Mouse (Mus musculus): Measurements from ENCODE around the gene Lcor. TPM values are rescaled to one million over a fixed set of nuclear protein-coding genes. Genes with fewer than 3 reads are reported as not detected.
A peak's percentile ranks its signal among the peaks of the same experiment; 100 is the strongest.

Lcor gene
- 28.4 and 30.4 TPM in 2 replicates for polyA plus RNA-seq (2015; fragmentation: Nextera tagmentation; extraction: Ambion mirVana)

DNA sequence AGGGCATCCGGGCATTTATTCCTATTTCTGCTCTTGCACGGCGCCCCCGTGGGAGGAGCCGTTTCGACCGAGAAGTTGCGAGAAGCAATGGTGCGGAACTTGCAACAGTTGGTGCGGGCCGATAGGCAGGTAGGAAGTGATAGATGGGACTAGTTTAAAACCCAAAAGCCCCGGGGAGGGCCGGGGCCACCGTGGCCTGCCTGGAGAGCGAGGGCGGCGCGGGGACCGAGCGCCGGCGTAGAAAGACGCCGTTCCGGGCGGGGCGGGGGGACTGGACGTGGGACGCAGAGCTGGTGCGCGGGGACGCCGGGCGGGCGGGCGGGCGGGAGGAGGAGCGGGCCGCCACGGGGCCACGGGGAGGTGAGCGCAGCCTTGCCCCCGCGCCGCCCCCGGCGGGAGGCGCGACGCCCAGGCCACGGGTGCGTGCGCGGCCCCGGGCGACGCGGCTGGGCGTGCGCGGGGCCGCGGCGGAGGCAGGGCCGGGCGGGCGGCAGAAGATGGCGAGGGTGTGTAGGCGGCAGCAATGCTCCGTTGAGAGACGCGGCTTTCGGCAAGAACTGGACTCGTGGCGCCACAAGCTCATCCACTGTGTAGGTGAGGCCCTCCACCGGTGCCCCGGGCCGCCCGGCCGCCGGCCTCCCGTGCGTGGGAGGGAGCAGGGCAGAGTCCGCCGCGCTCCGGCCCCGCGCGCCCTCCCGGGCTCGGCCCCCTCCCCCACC, at the start of gene Lcor:
TSS of gene Lcor (plus strand) at position 448 of the 719 bp plus-strand sequence.
- under 1% methylated on average over 43 of the region's 92 CpGs for WGBS
- H3K4me1 ChIP-seq = peaks cover 36% of the 10 kb centered on the region
- no peaks in the 10 kb centered on the region for H3K27me3 ChIP-seq
- H3K27ac ChIP-seq = peak within 1 kb of the TSS; percentile 99
- H3K9ac ChIP-seq = peak within 1 kb of the TSS; percentile 97
- H3K4me2 ChIP-seq = peak within 1 kb of the TSS; percentile 69
- H3K36me3 ChIP-seq (ENCODE audit: poor library complexity, severe bottlenecking) = no peaks in the 10 kb centered on the region
- peak within 1 kb of the TSS; percentile 98 for H3K4me3 ChIP-seq
- no peaks in the 10 kb centered on the region for H3K9me3 ChIP-seq (replicated peaks)
- ATAC-seq = peak; percentile 92

DNA sequence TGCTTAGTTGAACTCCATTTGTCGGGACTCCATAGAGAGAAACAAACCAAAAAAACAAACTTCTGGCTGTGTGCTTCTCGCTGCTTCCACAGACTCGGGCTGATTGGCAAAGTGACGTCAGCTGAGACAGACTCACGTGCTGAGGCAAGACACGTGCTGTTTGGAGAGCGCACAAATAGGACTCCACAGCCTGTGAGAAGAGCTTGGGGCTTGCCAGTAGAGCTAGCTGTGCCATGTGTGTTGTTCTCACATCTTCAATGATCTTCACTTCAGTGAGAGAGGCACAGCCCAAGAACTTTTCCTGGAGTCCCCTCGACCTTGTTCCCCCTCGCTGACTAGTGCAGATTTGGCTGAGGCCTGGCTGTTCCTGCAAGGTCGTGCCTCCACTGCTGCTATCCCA, 47.1 kb upstream of the Lcor start:
- Histone ChIP-seq H3K9ac (no peak overlapping the region), H3K4me2 (no peak overlapping the region), H3K27ac (no peak overlapping the region), H3K4me3 (no peak overlapping the region), H3K4me1 (no peaks in the 10 kb centered on the region), H3K9me3 (replicated peaks) (no peaks in the 10 kb centered on the region), H3K27me3 (no peaks in the 10 kb centered on the region), H3K36me3 (ENCODE audit: poor library complexity, severe bottlenecking) (no peaks in the 10 kb centered on the region)
- no peak for ATAC-seq
- WGBS = 85% methylated on average over 10 of the region's 10 CpGs

DNA sequence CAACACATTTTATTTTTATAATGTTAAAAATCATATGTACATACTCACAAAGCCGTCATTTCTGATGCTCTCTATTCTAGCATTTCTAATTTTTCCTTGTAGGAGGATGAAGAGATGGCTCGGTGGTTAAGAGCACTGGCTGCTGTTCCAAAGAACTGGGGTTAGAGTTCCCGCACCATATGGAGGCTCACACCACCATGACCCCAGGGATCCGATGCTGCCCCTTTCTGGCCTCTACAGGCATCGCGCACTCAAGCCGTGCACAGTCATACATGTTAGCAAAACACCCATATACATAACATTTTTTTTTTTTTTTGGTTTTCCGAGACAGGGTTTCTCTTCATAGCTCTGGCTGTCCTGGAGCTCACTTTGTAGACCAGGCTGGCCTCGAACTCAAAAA, 46.0 kb upstream of the Lcor start:
- H3K4me3 ChIP-seq = no peak overlapping the region
- H3K9ac ChIP-seq = no peak overlapping the region
- H3K9me3 ChIP-seq (replicated peaks) = no peaks in the 10 kb centered on the region
- no peaks in the 10 kb centered on the region for H3K36me3 ChIP-seq (ENCODE audit: poor library complexity, severe bottlenecking)
- no peaks in the 10 kb centered on the region for H3K4me1 ChIP-seq
- no peak overlapping the region for H3K4me2 ChIP-seq
- 91% methylated on average over 9 of the region's 9 CpGs for WGBS
- no peak overlapping the region for H3K27ac ChIP-seq
- no peak for ATAC-seq
- peaks cover 5% of the 10 kb centered on the region for H3K27me3 ChIP-seq

- Histone ChIP-seq H3K9ac (no peak overlapping the region), H3K4me1 (peaks cover 3% of the 10 kb centered on the region; the same call in 1 of the 2 replicates), H3K36me3 (ENCODE audit: poor library complexity, severe bottlenecking) (no peaks in the 10 kb centered on the region), H3K9me3 (replicated peaks) (no peaks in the 10 kb centered on the region), H3K4me2 (no peak overlapping the region), H3K4me3 (no peak overlapping the region), H3K27ac (no peak overlapping the region), H3K27me3 (peaks cover 9% of the 10 kb centered on the region)
- no peak for ATAC-seq
- 83% methylated on average over 6 of the region's 6 CpGs for WGBS
These were observed 43.5 kb upstream of the Lcor start for GRCm38 (mm10) chr19:41438953-41439352.

- WGBS = 12% methylated on average over 3 of the region's 3 CpGs
- Histone ChIP-seq H3K36me3 (ENCODE audit: poor library complexity, severe bottlenecking) (no peaks in the 10 kb centered on the region), H3K4me2 (no peak overlapping the region), H3K4me1 (peaks cover 3% of the 10 kb centered on the region; the same call in 1 of the 2 replicates), H3K4me3 (no peak overlapping the region), H3K27me3 (peaks cover 9% of the 10 kb centered on the region), H3K9ac (no peak overlapping the region), H3K27ac (no peak overlapping the region), H3K9me3 (replicated peaks) (no peaks in the 10 kb centered on the region)
- ATAC-seq = no peak
These were observed 41.0 kb upstream of the Lcor start for GRCm38 (mm10) chr19:41441446-41441845.

GRCm38 (mm10) chr19:41441911-41442607, 40.4 kb upstream of the Lcor start:
- H3K9me3 ChIP-seq (replicated peaks) = no peaks in the 10 kb centered on the region
- no peak for ATAC-seq
- H3K4me3 ChIP-seq = 0 out of 2 replicates have a peak overlapping the region, but pooled peaks have one; percentile 9
- H3K27ac ChIP-seq = no peak overlapping the region
- no peaks in the 10 kb centered on the region for H3K36me3 ChIP-seq (ENCODE audit: poor library complexity, severe bottlenecking)
- H3K27me3 ChIP-seq = peaks cover 9% of the 10 kb centered on the region
- H3K4me2 ChIP-seq = peak overlapping the region; percentile 33
- no peak overlapping the region for H3K9ac ChIP-seq
- 17% methylated on average over 20 of the region's 20 CpGs for WGBS
- H3K4me1 ChIP-seq = peaks cover 3% of the 10 kb centered on the region; the same call in 1 of the 2 replicates

- Histone ChIP-seq H3K9ac (no peak overlapping the region), H3K36me3 (ENCODE audit: poor library complexity, severe bottlenecking) (no peaks in the 10 kb centered on the region), H3K27ac (no peak overlapping the region), H3K4me1 (peaks cover 3% of the 10 kb centered on the region; the same call in 1 of the 2 replicates), H3K9me3 (replicated peaks) (no peaks in the 10 kb centered on the region), H3K27me3 (peaks cover 9% of the 10 kb centered on the region), H3K4me3 (no peak overlapping the region), H3K4me2 (peak overlapping the region; percentile 33; the same call in 1 of the 2 replicates)
- no peak for ATAC-seq
- 21% methylated on average over 6 of the region's 6 CpGs for WGBS
These were observed 39.8 kb upstream of the Lcor start for GRCm38 (mm10) chr19:41442608-41442969.

DNA sequence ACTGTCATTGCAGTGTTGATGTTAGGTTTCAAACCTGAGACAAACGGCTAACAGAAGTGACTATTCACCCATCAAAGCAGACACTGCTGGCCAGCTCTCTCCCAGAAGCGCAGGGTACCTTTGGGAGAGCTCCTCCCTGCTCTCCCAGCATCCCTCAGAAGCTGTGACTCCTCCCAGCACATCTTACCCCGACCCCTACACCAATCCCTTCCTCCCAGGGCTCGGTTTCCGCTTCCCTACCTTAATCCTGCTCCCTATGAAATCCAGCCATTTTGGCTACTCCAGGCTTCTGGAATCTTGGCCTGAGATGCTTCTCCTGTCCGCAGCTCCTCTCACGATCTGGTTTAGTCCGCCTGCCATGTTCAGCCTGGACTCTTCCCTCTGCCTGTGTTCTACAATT, 37.9 kb upstream of the Lcor start:
- Histone ChIP-seq H3K9ac (no peak overlapping the region), H3K27me3 (peaks cover 9% of the 10 kb centered on the region), H3K4me1 (peaks cover 3% of the 10 kb centered on the region; the same call in 1 of the 2 replicates), H3K36me3 (ENCODE audit: poor library complexity, severe bottlenecking) (no peaks in the 10 kb centered on the region), H3K4me3 (no peak overlapping the region), H3K27ac (no peak overlapping the region), H3K9me3 (replicated peaks) (no peaks in the 10 kb centered on the region), H3K4me2 (no peak overlapping the region)
- WGBS = 68% methylated on average over 8 of the region's 8 CpGs
- ATAC-seq = no peak

- Histone ChIP-seq H3K9me3 (replicated peaks) (no peaks in the 10 kb centered on the region), H3K4me1 (peaks cover 3% of the 10 kb centered on the region; the same call in 1 of the 2 replicates), H3K27ac (no peak overlapping the region), H3K9ac (no peak overlapping the region), H3K27me3 (peaks cover 9% of the 10 kb centered on the region), H3K4me2 (no peak overlapping the region), H3K36me3 (ENCODE audit: poor library complexity, severe bottlenecking) (no peaks in the 10 kb centered on the region), H3K4me3 (no peak overlapping the region)
- ATAC-seq = no peak
- WGBS = 85% methylated on average over 10 of the region's 10 CpGs
These were observed 37.3 kb upstream of the Lcor start for GRCm38 (mm10) chr19:41445013-41445610.

DNA sequence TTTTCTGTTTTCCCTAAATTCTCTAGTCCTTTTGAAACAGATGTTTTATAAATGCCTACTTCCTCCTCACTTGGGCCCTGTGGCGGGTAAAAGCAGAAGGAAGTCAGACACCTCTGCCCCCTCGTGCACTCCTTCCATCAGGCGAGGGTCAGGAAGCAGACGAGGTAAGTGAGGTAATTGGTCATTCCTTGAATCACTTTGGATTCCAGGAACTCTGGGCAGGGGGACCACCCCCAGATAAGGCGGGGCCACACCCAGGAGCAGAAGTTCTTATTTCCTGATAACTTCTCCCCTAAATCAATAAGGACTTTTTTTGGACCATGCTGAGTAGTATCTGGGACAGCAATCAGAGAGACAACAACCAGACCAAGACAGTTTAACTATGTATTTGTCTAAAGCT, 36.7 kb upstream of the Lcor start:
- no peak overlapping the region for H3K27ac ChIP-seq
- peaks cover 3% of the 10 kb centered on the region; the same call in 1 of the 2 replicates for H3K4me1 ChIP-seq
- ATAC-seq = no peak
- H3K9me3 ChIP-seq (replicated peaks) = no peaks in the 10 kb centered on the region
- H3K27me3 ChIP-seq = peaks cover 9% of the 10 kb centered on the region
- no peak overlapping the region for H3K4me3 ChIP-seq
- H3K36me3 ChIP-seq (ENCODE audit: poor library complexity, severe bottlenecking) = no peaks in the 10 kb centered on the region
- no peak overlapping the region for H3K9ac ChIP-seq
- no peak overlapping the region for H3K4me2 ChIP-seq
- 68% methylated on average over 5 of the region's 5 CpGs for WGBS

GRCm38 (mm10) chr19:41447166-41447565, 35.3 kb upstream of the Lcor start:
- H3K9me3 ChIP-seq (replicated peaks) = no peaks in the 10 kb centered on the region
- peaks cover 1% of the 10 kb centered on the region; the same call in 1 of the 2 replicates for H3K4me1 ChIP-seq
- no peaks in the 10 kb centered on the region for H3K36me3 ChIP-seq (ENCODE audit: poor library complexity, severe bottlenecking)
- H3K4me2 ChIP-seq = no peak overlapping the region
- ATAC-seq = no peak
- WGBS = 81% methylated on average over 2 of the region's 2 CpGs
- no peak overlapping the region for H3K9ac ChIP-seq
- H3K4me3 ChIP-seq = no peak overlapping the region
- H3K27ac ChIP-seq = no peak overlapping the region
- 0 out of 2 replicates have a peak, but pooled peaks cover under 1% of the 10 kb centered on the region for H3K27me3 ChIP-seq

GRCm38 (mm10) chr19:41447760-41448159, 34.7 kb upstream of the Lcor start:
- no peaks in the 10 kb centered on the region for H3K27me3 ChIP-seq
- H3K9ac ChIP-seq = no peak overlapping the region
- H3K36me3 ChIP-seq (ENCODE audit: poor library complexity, severe bottlenecking) = no peaks in the 10 kb centered on the region
- ATAC-seq = no peak
- no peak overlapping the region for H3K27ac ChIP-seq
- H3K4me2 ChIP-seq = no peak overlapping the region
- no peaks in the 10 kb centered on the region for H3K9me3 ChIP-seq (replicated peaks)
- 80% methylated on average over 2 of the region's 2 CpGs for WGBS
- no peaks in the 10 kb centered on the region for H3K4me1 ChIP-seq
- no peak overlapping the region for H3K4me3 ChIP-seq

All from forebrain, embryonic 13.5 days (tissue).